Mouse (Mus musculus): ENCODE measurements around the gene Pqlc2.

Pqlc2 gene

GRCm38 (mm10) chr4:139310171-139310898 is at the start of gene Pqlc2, which contains the start of gene Akr7a5:
Gene Pqlc2 (minus strand): TSS chr4:139310708.
Gene Akr7a5 (plus strand): TSS chr4:139310744.
- DNase-seq (ENCODE audit: low spot score in 2 of 2) = peak; percentile 94 to 98

DNA sequence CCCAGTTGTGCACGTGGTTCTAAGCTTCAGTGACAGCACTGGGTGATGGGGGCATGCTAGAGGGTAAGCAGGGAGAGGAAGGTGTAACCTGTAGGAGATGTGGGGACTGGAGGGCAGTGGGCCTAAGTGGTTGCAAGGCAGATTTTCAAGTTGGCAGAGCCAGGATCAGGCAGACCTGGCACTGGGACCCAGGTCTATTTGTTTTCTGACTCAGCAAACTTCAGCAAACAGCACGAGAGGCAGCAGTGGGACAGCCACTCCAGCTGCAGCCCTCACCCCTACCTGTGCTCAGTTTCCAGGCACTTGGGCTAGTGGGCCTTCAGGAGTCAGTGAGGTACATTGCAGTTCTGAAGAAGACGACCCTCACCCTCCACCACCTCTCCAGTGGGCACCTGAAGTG is 46.7 kb upstream of the Pqlc2 start:
- DNase-seq (ENCODE audit: low spot score in 2 of 2) = no peak

DNA sequence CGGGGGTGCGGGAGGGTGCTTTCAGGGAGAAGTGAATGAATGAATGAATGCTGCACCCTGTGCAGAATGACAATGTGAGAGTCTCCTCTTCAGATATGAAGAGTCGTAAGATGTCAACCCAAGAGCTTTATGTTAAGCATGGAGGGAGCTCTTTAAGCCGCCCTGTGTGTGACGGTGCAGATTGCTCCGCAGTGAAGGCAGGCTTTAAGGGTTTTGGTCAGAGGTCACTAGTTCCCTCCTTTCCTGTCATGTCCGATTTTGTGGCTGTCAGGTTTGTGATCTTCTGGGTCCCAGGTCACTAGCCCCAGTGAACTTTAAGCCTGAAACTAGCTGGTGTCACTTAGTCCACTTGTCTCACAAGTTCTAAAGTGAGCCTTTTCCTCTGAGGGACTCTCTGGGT is 42.3 kb upstream of the Pqlc2 start:
- DNase-seq (ENCODE audit: low spot score in 2 of 2) = no peak

- peak; percentile 82 to 85 for DNase-seq (ENCODE audit: low spot score in 2 of 2)
Measured at GRCm38 (mm10) chr4:139351931-139352711, 41.6 kb upstream of the Pqlc2 start, which contains the start of the genes Mrto4, Emc1 and Ubr4. Gene Mrto4 (minus strand): TSS chr4:139352576. Gene Emc1 (plus strand): TSS chr4:139352587. Gene Ubr4 (plus strand): TSS chr4:139352609.

- no peak for DNase-seq (ENCODE audit: low spot score in 2 of 2)
Measured at GRCm38 (mm10) chr4:139345416-139346019, 35.0 kb upstream of the Pqlc2 start.

DNA sequence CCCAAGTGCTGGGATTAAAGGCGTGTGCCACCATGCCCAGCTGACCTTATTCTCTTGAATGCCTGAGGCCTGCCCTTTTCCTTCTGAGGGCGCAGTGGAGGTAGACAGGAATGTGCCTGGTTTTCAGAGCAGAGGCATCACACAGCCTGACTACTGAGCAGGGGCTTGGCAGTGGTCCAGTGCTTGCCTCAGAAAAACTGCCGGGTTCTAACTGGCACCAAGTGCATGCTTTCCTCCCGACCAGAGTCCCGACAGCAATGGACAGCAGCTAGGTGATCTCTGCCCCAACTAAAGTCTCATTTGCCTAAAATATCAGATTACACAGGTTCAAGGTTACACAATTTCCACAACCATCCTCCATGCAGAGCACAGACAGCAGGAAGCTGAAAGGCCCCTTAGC is 33.2 kb upstream of the Pqlc2 start:
- DNase-seq (ENCODE audit: low spot score in 2 of 2) = no peak

DNA sequence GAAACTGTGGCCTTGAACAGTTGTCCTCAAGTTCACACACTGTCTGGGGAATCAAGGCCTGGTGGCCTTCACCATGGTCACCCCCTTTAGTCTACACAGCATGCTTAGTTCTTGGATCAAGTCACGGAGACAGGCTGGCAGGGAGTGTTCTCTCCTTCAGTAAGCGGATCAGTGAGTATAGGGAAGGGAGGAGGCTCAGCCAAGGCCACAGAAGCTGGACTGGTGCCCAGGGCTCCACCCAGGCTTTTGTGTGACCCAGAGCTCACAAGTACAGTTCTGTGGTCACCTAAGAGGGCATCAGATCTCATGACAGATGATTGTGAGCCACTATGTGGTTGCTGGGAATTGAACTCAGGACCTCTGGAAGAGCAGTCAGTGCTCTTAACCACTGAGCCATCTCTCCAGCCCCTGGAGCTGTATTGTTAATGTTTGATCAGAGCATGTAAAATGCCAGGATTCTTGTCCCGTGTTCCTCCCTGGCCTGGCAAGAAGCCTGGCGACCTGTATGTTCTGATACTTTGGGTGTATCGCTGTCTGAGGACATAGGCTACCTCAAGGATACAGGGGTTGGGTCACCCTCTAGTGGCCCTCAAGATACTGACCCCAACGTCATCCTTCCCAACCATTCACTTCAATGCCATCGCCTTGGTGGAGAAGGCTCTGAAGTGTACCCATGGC is 31.2 kb upstream of the Pqlc2 start:
- DNase-seq (ENCODE audit: low spot score in 2 of 2) = no peak

GRCm38 (mm10) chr4:139340835-139341234 is 30.3 kb upstream of the Pqlc2 start:
- DNase-seq (ENCODE audit: low spot score in 2 of 2) = no peak

- no peak for DNase-seq (ENCODE audit: low spot score in 2 of 2)
Measured at GRCm38 (mm10) chr4:139338145-139338544, 27.6 kb upstream of the Pqlc2 start.

GRCm38 (mm10) chr4:139336822-139337483 is 26.4 kb upstream of the Pqlc2 start:
- DNase-seq (ENCODE audit: low spot score in 2 of 2) = peak; percentile 23 to 63

DNA sequence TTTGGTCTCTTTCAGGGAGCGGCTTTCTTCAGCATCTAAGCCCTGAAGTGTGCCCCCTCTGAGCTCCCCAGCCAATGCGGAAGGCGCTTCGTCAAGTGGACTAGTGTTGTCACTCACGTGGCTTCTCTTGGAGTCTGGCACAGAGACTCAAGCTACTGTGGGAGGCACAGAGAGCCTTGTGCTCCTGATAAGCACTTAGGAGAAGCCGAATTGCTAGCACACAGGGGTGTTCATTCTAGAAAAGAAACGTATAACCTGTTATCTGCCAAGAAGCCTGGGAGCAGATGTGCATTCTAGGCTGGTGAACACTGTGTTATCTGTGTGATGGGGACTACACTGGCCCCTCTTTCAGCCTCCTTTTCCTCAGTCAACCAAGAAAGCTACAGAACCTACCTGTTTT is 25.0 kb upstream of the Pqlc2 start:
- DNase-seq (ENCODE audit: low spot score in 2 of 2) = no peak

- DNase-seq (ENCODE audit: low spot score in 2 of 2) = no peak
Measured at GRCm38 (mm10) chr4:139334631-139335295, 24.3 kb upstream of the Pqlc2 start.

DNA sequence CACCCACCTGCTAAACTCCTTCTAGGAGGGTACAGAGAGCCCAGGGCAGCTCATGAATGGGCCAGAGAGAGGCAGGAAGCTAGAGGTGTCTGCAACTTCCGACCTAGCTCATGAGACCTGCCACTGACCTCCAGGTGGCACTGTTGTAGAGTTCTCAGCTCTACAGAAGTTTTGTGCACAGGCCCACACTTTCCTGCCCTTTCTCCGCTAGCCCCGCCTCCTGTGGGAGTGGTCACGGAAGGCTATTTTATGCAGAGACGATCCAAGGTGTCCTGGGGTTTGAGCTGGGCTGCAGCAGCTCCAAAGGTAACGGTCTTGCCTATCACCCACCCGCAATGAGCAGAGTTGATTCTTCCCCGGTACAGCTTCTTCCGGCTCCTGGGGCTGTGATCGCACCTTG is 20.1 kb upstream of the Pqlc2 start:
- DNase-seq (ENCODE audit: low spot score in 2 of 2) = peak; percentile 50 to 63

DNA sequence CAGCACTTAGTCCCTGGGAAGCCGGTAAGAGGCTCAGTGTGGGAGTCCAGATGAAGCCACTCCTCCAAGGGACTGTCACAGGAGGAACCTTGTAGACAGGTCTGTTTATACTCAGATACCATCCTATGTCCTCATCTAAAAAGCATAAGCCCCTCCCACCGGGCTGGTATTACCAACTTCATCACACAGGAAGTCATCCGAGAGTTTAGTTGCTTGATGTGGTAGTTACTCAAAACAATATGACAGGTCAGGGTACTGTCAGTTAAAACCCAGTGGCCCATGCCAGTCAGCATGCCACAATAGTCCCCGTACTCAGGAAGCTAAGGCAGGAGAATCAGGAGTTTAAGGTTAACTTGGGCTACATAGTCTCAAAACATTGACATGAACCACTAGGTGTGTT is 9.2 kb upstream of the Pqlc2 start:
- no peak for DNase-seq (ENCODE audit: low spot score in 2 of 2)

DNA sequence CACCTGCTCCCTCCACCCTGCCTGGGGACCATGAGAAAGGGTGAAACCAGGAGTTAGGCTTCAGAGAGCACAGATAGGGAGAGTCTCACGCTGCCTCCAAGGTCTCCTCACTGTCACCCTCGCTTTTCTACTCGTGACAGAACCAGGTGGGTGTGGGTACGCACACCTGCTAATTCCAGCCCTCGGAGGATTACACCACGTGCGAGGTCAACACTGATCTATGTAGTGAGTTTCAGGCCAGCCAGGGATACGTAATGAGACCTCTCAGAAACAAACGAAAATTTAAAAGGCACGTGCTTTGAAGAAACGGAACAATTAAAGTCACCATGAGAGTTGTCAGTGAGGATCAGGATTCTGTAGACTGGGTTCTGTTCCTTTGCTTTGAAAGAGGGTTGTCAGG is 7.9 kb upstream of the Pqlc2 start:
- DNase-seq (ENCODE audit: low spot score in 2 of 2) = no peak

- DNase-seq (ENCODE audit: low spot score in 2 of 2) = no peak
Measured at GRCm38 (mm10) chr4:139312632-139313031, 2.1 kb upstream of the Pqlc2 start.

- no peak for DNase-seq (ENCODE audit: low spot score in 2 of 2)
Measured at GRCm38 (mm10) chr4:139311707-139312106, 1.2 kb upstream of the Pqlc2 start.

GRCm38 (mm10) chr4:139310899-139311701 is 592 bp upstream of the Pqlc2 start:
- DNase-seq (ENCODE audit: low spot score in 2 of 2) = no peak

DNA sequence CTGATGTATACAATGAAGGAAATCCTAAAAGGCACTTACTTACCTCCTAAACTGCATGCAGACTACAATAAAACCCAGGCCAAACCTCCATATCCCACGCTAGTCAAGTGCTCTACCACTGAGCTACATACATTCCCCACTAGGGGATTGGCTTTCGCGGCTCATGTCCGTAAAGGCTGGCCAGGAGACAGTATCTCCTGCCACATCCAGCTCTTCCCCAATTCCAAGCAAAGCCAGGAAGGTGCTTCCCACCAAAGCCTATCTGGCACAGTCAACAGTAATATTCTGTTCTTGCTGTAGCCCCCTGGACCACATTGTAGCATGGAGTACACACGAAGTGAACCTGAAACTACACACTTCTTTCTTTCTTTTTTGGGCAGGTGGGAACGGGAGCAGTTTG is 857 bp downstream of the Pqlc2 start:
- DNase-seq (ENCODE audit: low spot score in 2 of 2) = no peak

- DNase-seq (ENCODE audit: low spot score in 2 of 2) = peak; percentile 35 to 59
Measured at GRCm38 (mm10) chr4:139307916-139308315, 2.6 kb downstream of the Pqlc2 start.
